Mouse (Mus musculus): ENCODE measurements around the gene Nectin2. TPM values are rescaled to one million over a fixed set of nuclear protein-coding genes. Genes with fewer than 3 reads are reported as not detected.

Gene Nectin2
- polyA plus RNA-seq, 1 experiment = 27.1 TPM

GRCm38 (mm10) chr7:19685374-19685773 is 64.9 kb downstream of the Nectin2 start:
- TF ChIP-seq SRF (IDR thresholded peaks at IDR 0.05; ENCODE audit: control insufficient read depth, insufficient read length, low read depth) (no peak), POLR2AphosphoS2 (IDR thresholded peaks at IDR 0.05; ENCODE audit: insufficient read length, low read depth) (no peak), REST (IDR thresholded peaks at IDR 0.05; ENCODE audit: insufficient read depth, insufficient read length) (no peak)
- Histone ChIP-seq H3ac (ENCODE audit: control insufficient read depth, insufficient read length) (no peak overlapping the region), H3K4me2 (ENCODE audit: low read depth) (no peak overlapping the region), H3K79me2 (ENCODE audit: control insufficient read depth, insufficient read depth) (no peaks in the 10 kb centered on the region), H3K4me3 (no peak overlapping the region), H3K36me3 (ENCODE audit: control insufficient read depth, insufficient read depth) (no peaks in the 10 kb centered on the region), H3K27me3 (ENCODE audit: control insufficient read depth, insufficient read depth, insufficient read length) (peaks cover 24% of the 10 kb centered on the region)

DNA sequence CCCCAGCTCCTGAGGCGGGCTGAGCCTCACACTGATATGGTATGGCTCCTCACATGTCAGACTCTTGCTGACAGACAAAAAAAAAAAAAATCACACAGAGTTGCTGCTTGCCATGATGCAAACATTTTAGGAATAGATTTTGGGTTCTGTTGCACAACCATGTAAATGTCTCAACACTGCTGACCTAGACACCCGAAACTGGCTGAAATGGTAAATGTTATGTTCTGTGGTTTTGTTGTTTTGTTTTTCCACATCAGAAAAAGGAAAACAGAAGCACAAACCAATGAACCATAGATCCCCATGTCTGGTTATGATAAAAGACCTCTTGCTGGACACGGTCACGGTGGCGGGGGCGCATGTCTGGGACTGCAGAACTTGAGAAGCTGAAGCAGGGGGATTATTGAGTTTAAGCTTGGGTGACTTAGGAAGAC is 66.5 kb downstream of the Nectin2 start:
- TF ChIP-seq CEBPB (IDR thresholded peaks at IDR 0.05; ENCODE audit: insufficient read depth, poor library complexity, severe bottlenecking) = no peak
- TF ChIP-seq TCF3 (IDR thresholded peaks at IDR 0.05; ENCODE audit: insufficient read length, low read depth) = no peak
- TF ChIP-seq REST (IDR thresholded peaks at IDR 0.05; ENCODE audit: insufficient read depth, insufficient read length) = no peak
- TF ChIP-seq POLR2A (IDR thresholded peaks at IDR 0.05; ENCODE audit: insufficient read length, low read depth) = no peak
- TF ChIP-seq MYOG (IDR thresholded peaks at IDR 0.05; ENCODE audit: control insufficient read depth in 1 of 3, insufficient read depth in 1 of 3, insufficient read length in 2 of 3, low read depth in 2 of 3) = no peak
- no peak for TF ChIP-seq POLR2AphosphoS2 (IDR thresholded peaks at IDR 0.05; ENCODE audit: insufficient read length, low read depth)
- no peak for TF ChIP-seq SRF (IDR thresholded peaks at IDR 0.05; ENCODE audit: control insufficient read depth, insufficient read length, low read depth)
- no peak for TF ChIP-seq MAX (IDR thresholded peaks at IDR 0.05; ENCODE audit: low read depth)
- no peak for TF ChIP-seq E2F4 (IDR thresholded peaks at IDR 0.05; ENCODE audit: insufficient read depth)
- Histone ChIP-seq H3K27me3 (ENCODE audit: control insufficient read depth, insufficient read depth, insufficient read length) (peaks cover 21% of the 10 kb centered on the region), H3K4me2 (ENCODE audit: low read depth) (no peak overlapping the region), H3K36me3 (ENCODE audit: control insufficient read depth, insufficient read depth) (no peaks in the 10 kb centered on the region), H3K4me3 (no peak overlapping the region), H3ac (ENCODE audit: control insufficient read depth, insufficient read length) (no peak overlapping the region), H3K79me2 (ENCODE audit: control insufficient read depth, insufficient read depth) (no peaks in the 10 kb centered on the region)

DNA sequence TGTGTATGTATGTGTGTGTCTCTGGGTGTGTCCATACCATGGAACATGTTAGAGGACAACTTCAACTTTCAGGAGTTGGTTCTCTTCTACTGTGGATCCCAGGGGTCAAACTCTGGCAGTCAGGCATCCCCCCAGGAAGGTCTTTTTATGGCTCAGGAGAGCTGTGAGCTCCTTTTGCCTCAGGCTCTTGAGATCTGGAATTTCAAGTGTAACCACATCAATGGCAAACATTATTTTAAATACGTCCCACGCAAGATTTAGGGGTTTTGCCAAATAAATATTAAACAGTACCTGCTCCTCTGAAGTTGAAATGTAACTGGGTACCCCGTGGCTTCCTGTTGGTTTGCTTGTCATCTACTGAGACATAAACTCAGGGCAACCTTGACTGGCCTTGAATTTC is 67.3 kb downstream of the Nectin2 start:
- Histone ChIP-seq H3K79me2 (ENCODE audit: control insufficient read depth, insufficient read depth) (no peaks in the 10 kb centered on the region), H3K36me3 (ENCODE audit: control insufficient read depth, insufficient read depth) (no peaks in the 10 kb centered on the region), H3ac (ENCODE audit: control insufficient read depth, insufficient read length) (no peak overlapping the region), H3K4me3 (no peak overlapping the region), H3K4me2 (ENCODE audit: low read depth) (no peak overlapping the region), H3K27me3 (ENCODE audit: control insufficient read depth, insufficient read depth, insufficient read length) (peaks cover 25% of the 10 kb centered on the region)
- TF ChIP-seq POLR2A (IDR thresholded peaks at IDR 0.05; ENCODE audit: insufficient read length, low read depth) (no peak), MYOG (IDR thresholded peaks at IDR 0.05; ENCODE audit: control insufficient read depth in 1 of 3, insufficient read depth in 1 of 3, insufficient read length in 2 of 3, low read depth in 2 of 3) (no peak), MYOD1 (IDR thresholded peaks at IDR 0.05; ENCODE audit: control insufficient read depth in 1 of 3, insufficient read length in 2 of 3, low read depth in 2 of 3) (no peak), TCF3 (IDR thresholded peaks at IDR 0.05; ENCODE audit: insufficient read length, low read depth) (no peak), USF1 (IDR thresholded peaks at IDR 0.05; ENCODE audit: low read depth) (no peak), POLR2AphosphoS2 (IDR thresholded peaks at IDR 0.05; ENCODE audit: insufficient read length, low read depth) (no peak), SRF (IDR thresholded peaks at IDR 0.05; ENCODE audit: control insufficient read depth, insufficient read length, low read depth) (no peak), REST (IDR thresholded peaks at IDR 0.05; ENCODE audit: insufficient read depth, insufficient read length) (no peak), TCF12 (IDR thresholded peaks at IDR 0.05; ENCODE audit: insufficient read depth, poor library complexity, severe bottlenecking) (no peak), CEBPB (IDR thresholded peaks at IDR 0.05; ENCODE audit: insufficient read depth, poor library complexity, severe bottlenecking) (no peak), E2F4 (IDR thresholded peaks at IDR 0.05; ENCODE audit: insufficient read depth) (no peak), MAX (IDR thresholded peaks at IDR 0.05; ENCODE audit: low read depth) (no peak)

GRCm38 (mm10) chr7:19681202-19681694 is 69.0 kb downstream of the Nectin2 start, which contains the start of the genes Gm44805 and Apoc4:
Gm44805 (minus strand) TSS chr7:19681423.
Apoc4 (minus strand) TSS chr7:19681479.
- Histone ChIP-seq H3K27me3 (ENCODE audit: control insufficient read depth, insufficient read depth, insufficient read length) (peaks cover 34% of the 10 kb centered on the region), H3ac (ENCODE audit: control insufficient read depth, insufficient read length) (no peak within 1 kb of the TSS), H3K4me3 (no peak within 1 kb of the TSS), H3K36me3 (ENCODE audit: control insufficient read depth, insufficient read depth) (no peaks in the 10 kb centered on the region), H3K4me2 (ENCODE audit: low read depth) (no peak within 1 kb of the TSS), H3K79me2 (ENCODE audit: control insufficient read depth, insufficient read depth) (no peaks in the 10 kb centered on the region)
- TF ChIP-seq MYOG (IDR thresholded peaks at IDR 0.05; ENCODE audit: control insufficient read depth in 1 of 3, insufficient read depth in 1 of 3, insufficient read length in 2 of 3, low read depth in 2 of 3) (no peak), TCF12 (IDR thresholded peaks at IDR 0.05; ENCODE audit: insufficient read depth, poor library complexity, severe bottlenecking) (no peak), MYOD1 (IDR thresholded peaks at IDR 0.05; ENCODE audit: control insufficient read depth in 1 of 3, insufficient read length in 2 of 3, low read depth in 2 of 3) (no peak), MAX (IDR thresholded peaks at IDR 0.05; ENCODE audit: low read depth) (no peak), E2F4 (IDR thresholded peaks at IDR 0.05; ENCODE audit: insufficient read depth) (no peak)

GRCm38 (mm10) chr7:19680702-19681101 is 69.6 kb downstream of the Nectin2 start:
- peaks cover 31% of the 10 kb centered on the region for H3K27me3 ChIP-seq (ENCODE audit: control insufficient read depth, insufficient read depth, insufficient read length)
- H3ac ChIP-seq (ENCODE audit: control insufficient read depth, insufficient read length) = no peak overlapping the region
- no peak overlapping the region for H3K4me2 ChIP-seq (ENCODE audit: low read depth)
- TF ChIP-seq E2F4 (IDR thresholded peaks at IDR 0.05; ENCODE audit: insufficient read depth) = no peak
- TF ChIP-seq TCF12 (IDR thresholded peaks at IDR 0.05; ENCODE audit: insufficient read depth, poor library complexity, severe bottlenecking) = no peak
- TF ChIP-seq POLR2AphosphoS2 (IDR thresholded peaks at IDR 0.05; ENCODE audit: insufficient read length, low read depth) = no peak
- no peak for TF ChIP-seq POLR2A (IDR thresholded peaks at IDR 0.05; ENCODE audit: insufficient read length, low read depth)
- no peak for TF ChIP-seq MYOD1 (IDR thresholded peaks at IDR 0.05; ENCODE audit: control insufficient read depth in 1 of 3, insufficient read length in 2 of 3, low read depth in 2 of 3)
- no peak for TF ChIP-seq CEBPB (IDR thresholded peaks at IDR 0.05; ENCODE audit: insufficient read depth, poor library complexity, severe bottlenecking)
- TF ChIP-seq MYOG (IDR thresholded peaks at IDR 0.05; ENCODE audit: control insufficient read depth in 1 of 3, insufficient read depth in 1 of 3, insufficient read length in 2 of 3, low read depth in 2 of 3) = no peak
- no peak for TF ChIP-seq TCF3 (IDR thresholded peaks at IDR 0.05; ENCODE audit: insufficient read length, low read depth)
- TF ChIP-seq SRF (IDR thresholded peaks at IDR 0.05; ENCODE audit: control insufficient read depth, insufficient read length, low read depth) = no peak
- no peak for TF ChIP-seq REST (IDR thresholded peaks at IDR 0.05; ENCODE audit: insufficient read depth, insufficient read length)
- no peak for TF ChIP-seq USF1 (IDR thresholded peaks at IDR 0.05; ENCODE audit: low read depth)
- TF ChIP-seq MAX (IDR thresholded peaks at IDR 0.05; ENCODE audit: low read depth) = no peak
- H3K36me3 ChIP-seq (ENCODE audit: control insufficient read depth, insufficient read depth) = no peaks in the 10 kb centered on the region
- no peaks in the 10 kb centered on the region for H3K79me2 ChIP-seq (ENCODE audit: control insufficient read depth, insufficient read depth)
- no peak overlapping the region for H3K4me3 ChIP-seq
